In genomic region chr3:32048777-32049176, GRCm38 (mm10) we compare ENCODE assay signal across 18 mouse cellular contexts.
"Had no signal": no experiment of that assay in that cellular context is flagged by ENCODE, and none has a peak within 500 bp of the region (broad histone marks: within the 10 kb centered on the region; RNA-seq: fewer than 3 reads in every experiment).

No protein-coding gene starts in this region.

- H3K36me3 ChIP-seq: liver, embryonic 13.5 days; liver, embryonic 15.5 days; lung, embryonic 15.5 days; neural tube, embryonic 12.5 days; stomach, embryonic 15.5 days had no signal

- H3K4me1 ChIP-seq: liver, embryonic 13.5 days; liver, embryonic 15.5 days; lung, embryonic 15.5 days; megakaryocyte, embryonic 14.5 days; neural tube, embryonic 12.5 days; stomach, embryonic 15.5 days had no signal

- H3K4me3 ChIP-seq: liver, embryonic 13.5 days; liver, embryonic 15.5 days; lung, embryonic 15.5 days; neural tube, embryonic 12.5 days; stomach, embryonic 15.5 days had no signal

- H3K4me2 ChIP-seq: liver, embryonic 13.5 days; liver, embryonic 15.5 days; lung, embryonic 15.5 days; neural tube, embryonic 12.5 days; stomach, embryonic 15.5 days had no signal

- H3K9ac ChIP-seq: liver, embryonic 13.5 days; liver, embryonic 15.5 days; liver, postnatal 0 days; lung, embryonic 15.5 days; neural tube, embryonic 12.5 days; stomach, embryonic 15.5 days had no signal

- H3K9me3 ChIP-seq: liver, embryonic 13.5 days; liver, embryonic 15.5 days; lung, embryonic 15.5 days; neural tube, embryonic 12.5 days; stomach, embryonic 15.5 days had no signal

- ATAC-seq: liver, postnatal 0 days; lung, postnatal 0 days had no signal

- H3K27me3 ChIP-seq: liver, embryonic 13.5 days; liver, embryonic 15.5 days; lung, embryonic 15.5 days; megakaryocyte, embryonic 14.5 days; neural tube, embryonic 12.5 days; stomach, embryonic 15.5 days had no signal

- DNase-seq: liver, embryonic 13.5 days; liver, postnatal 0 days; lung, adult 2 months; lung, postnatal 14 days; lung, postnatal 36 days; midbrain, embryonic 14.5 days; right cerebral cortex, postnatal 14 days; thymus, adult 2 months; thymus, postnatal 25 days; thymus, postnatal 4 days had no signal

- H3K27ac ChIP-seq: liver, embryonic 13.5 days; liver, embryonic 15.5 days; lung, embryonic 15.5 days; macrophage; neural tube, embryonic 12.5 days; stomach, embryonic 15.5 days; stomach, postnatal 0 days had no signal
